Mouse (Mus musculus): ENCODE measurements at regions not wholly inside any gene's neighbourhood (a gene's known extent, or its start where the extent isn't known, plus 50 kb on each side); places are given as distances from the start of the nearest gene placed in this dataset.

DNA sequence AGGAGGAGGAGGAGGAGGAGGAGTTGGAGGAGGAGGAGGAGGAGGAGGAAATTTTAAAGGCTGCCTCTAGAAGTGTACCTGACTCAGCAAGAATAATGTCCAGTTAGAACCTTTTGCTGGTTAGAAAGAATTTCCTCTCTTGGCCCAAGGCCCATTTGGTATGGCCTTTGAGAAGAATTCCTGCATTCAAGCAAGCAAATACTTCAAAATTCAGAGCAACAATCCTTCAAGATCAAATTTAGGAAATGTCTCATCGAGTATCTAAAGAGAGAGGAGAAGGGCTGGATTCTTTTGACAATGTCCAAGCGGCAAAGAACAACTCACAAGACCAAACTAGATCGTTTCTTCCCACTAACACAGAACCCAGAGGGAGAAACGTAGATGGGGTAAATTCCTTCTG, 263.1 kb upstream of the Irx3 start:
- Histone ChIP-seq H3K79me2 (replicated peaks; ENCODE audit: control insufficient read depth, insufficient read depth, low read length) (no peaks in the 10 kb centered on the region), H3K27ac (no peak overlapping the region), H3K27me3 (ENCODE audit: control insufficient read depth, insufficient read depth, low read length) (no peaks in the 10 kb centered on the region), H3K36me3 (ENCODE audit: control insufficient read depth, insufficient read depth, low read length) (no peaks in the 10 kb centered on the region), H3K4me1 (ENCODE audit: control insufficient read depth, insufficient read depth, low read length) (no peaks in the 10 kb centered on the region), H3K9ac (ENCODE audit: low read depth, low read length) (no peak overlapping the region), H3K4me3 (no peak overlapping the region)
- intact Hi-C loops (cut with DNase I), result no loop called here
- 33% methylated on average over 4 of the region's 4 CpGs for WGBS
- TF ChIP-seq EP300 (IDR thresholded peaks at IDR 0.05; ENCODE audit: insufficient read depth, low read depth, low read length) (no peak), POLR2A (IDR thresholded peaks at IDR 0.05; ENCODE audit: insufficient read depth, low read depth, low read length) (no peak), CTCF (IDR thresholded peaks at IDR 0.05) (no peak)
- no peak for DNase-seq

DNA sequence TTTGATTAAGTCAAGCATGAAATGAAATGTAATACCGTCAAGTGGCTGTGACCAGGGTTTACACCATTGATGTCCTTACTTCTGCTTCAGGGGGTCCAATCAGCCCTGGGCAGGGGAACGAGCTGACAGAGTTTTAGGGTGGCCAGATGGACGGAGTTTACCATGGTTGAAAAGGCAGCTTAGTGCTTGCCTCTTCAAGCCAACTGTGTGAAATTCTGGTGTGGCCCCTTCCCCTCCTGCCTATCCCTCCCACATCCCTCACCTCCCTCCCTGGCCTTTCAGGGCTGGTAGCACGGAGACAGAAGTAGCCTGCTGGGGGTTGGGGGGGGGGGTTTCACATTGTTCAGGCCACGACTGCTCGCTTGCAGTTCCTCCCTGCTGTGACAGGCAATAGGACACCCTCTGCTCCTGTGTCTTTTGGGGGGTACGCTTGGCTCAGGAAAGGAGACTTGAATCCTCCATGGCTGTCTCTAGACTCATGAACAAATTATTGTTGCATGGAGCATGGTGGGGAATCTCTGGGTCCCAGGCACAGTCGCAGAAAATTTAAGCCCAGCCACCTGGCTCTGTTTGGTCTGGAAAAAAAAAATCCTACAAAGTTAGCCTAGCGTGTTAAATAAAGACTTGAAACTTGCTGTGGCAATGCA, 262.4 kb upstream of the Irx3 start:
- no peaks in the 10 kb centered on the region for H3K4me1 ChIP-seq (ENCODE audit: control insufficient read depth, insufficient read depth, low read length)
- no peak overlapping the region for H3K4me3 ChIP-seq
- no peaks in the 10 kb centered on the region for H3K79me2 ChIP-seq (replicated peaks; ENCODE audit: control insufficient read depth, insufficient read depth, low read length)
- H3K9ac ChIP-seq (ENCODE audit: low read depth, low read length), result no peak overlapping the region
- no peak for DNase-seq
- no peaks in the 10 kb centered on the region for H3K36me3 ChIP-seq (ENCODE audit: control insufficient read depth, insufficient read depth, low read length)
- no peak overlapping the region for H3K27ac ChIP-seq
- H3K27me3 ChIP-seq (ENCODE audit: control insufficient read depth, insufficient read depth, low read length), result no peaks in the 10 kb centered on the region
- TF ChIP-seq POLR2A (IDR thresholded peaks at IDR 0.05; ENCODE audit: insufficient read depth, low read depth, low read length) (no peak), EP300 (IDR thresholded peaks at IDR 0.05; ENCODE audit: insufficient read depth, low read depth, low read length) (no peak)
- intact Hi-C loops (cut with DNase I), result no loop called here
- 57% methylated on average over 9 of the region's 9 CpGs for WGBS

DNA sequence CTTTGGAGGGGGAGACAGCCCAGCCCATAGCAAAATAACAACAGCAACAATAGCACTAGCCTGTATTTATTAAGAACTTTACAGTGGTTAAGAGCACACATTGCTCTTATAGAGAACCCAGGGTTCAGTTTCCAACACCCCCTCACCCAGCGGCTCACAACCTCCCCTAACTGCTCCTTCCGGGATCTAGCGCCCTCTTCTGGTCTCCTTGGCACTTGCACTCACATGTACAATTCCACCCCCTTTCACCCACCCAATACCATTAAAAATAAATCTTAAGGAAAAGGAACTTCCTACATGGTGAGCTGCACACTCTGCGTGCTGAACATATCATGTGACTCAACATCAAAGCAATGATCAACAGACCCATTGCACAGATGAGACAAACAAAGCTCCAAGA, 261.5 kb upstream of the Irx3 start:
- TF ChIP-seq POLR2A (IDR thresholded peaks at IDR 0.05; ENCODE audit: insufficient read depth, low read depth, low read length) (no peak), CTCF (IDR thresholded peaks at IDR 0.05) (peak; percentile 53), EP300 (IDR thresholded peaks at IDR 0.05; ENCODE audit: insufficient read depth, low read depth, low read length) (no peak)
- intact Hi-C loops (cut with DNase I), result no loop called here
- H3K27me3 ChIP-seq (ENCODE audit: control insufficient read depth, insufficient read depth, low read length), result no peaks in the 10 kb centered on the region

DNA sequence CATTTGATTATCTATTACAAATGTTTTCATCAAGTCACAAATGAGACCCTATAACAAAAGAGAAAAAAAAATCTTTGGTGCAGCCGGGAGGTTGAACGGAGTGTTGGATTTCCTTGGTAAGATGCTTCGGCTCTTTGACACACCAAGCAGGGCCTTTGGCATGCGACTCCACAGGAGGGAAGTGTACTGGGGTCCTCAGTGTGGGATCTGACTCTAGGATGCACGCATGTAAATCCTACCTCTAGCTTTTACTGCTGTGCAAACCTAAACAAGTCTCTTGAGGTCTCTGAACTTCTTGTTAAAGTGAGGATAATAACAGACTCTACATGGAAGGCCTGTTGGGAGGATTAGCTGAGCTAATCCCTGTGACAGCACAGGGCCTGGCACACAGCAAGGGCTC, 257.6 kb upstream of the Irx3 start:
- Histone ChIP-seq H3K4me3 (no peak overlapping the region), H3K36me3 (ENCODE audit: control insufficient read depth, insufficient read depth, low read length) (no peaks in the 10 kb centered on the region), H3K27me3 (ENCODE audit: control insufficient read depth, insufficient read depth, low read length) (no peaks in the 10 kb centered on the region), H3K9ac (ENCODE audit: low read depth, low read length) (no peak overlapping the region), H3K4me1 (ENCODE audit: control insufficient read depth, insufficient read depth, low read length) (no peaks in the 10 kb centered on the region), H3K79me2 (replicated peaks; ENCODE audit: control insufficient read depth, insufficient read depth, low read length) (no peaks in the 10 kb centered on the region), H3K27ac (no peak overlapping the region)
- intact Hi-C loops (cut with DNase I), result no loop called here
- DNase-seq, result no peak
- no peak for TF ChIP-seq POLR2A (IDR thresholded peaks at IDR 0.05; ENCODE audit: insufficient read depth, low read depth, low read length)
- no peak for TF ChIP-seq EP300 (IDR thresholded peaks at IDR 0.05; ENCODE audit: insufficient read depth, low read depth, low read length)
- no peak for TF ChIP-seq CTCF (IDR thresholded peaks at IDR 0.05)
- 85% methylated on average over 5 of the region's 5 CpGs for WGBS

More for the DNA sequence above, 261.5 kb upstream of the Irx3 start:
- no peaks in the 10 kb centered on the region for H3K36me3 ChIP-seq (ENCODE audit: control insufficient read depth, insufficient read depth, low read length)
- H3K79me2 ChIP-seq (replicated peaks; ENCODE audit: control insufficient read depth, insufficient read depth, low read length), result no peaks in the 10 kb centered on the region
- 70% methylated on average over 4 of the region's 4 CpGs for WGBS
- H3K4me1 ChIP-seq (ENCODE audit: control insufficient read depth, insufficient read depth, low read length), result no peaks in the 10 kb centered on the region
- no peak overlapping the region for H3K27ac ChIP-seq
- H3K9ac ChIP-seq (ENCODE audit: low read depth, low read length), result no peak overlapping the region
- no peak overlapping the region for H3K4me3 ChIP-seq
- no peak for DNase-seq

DNA sequence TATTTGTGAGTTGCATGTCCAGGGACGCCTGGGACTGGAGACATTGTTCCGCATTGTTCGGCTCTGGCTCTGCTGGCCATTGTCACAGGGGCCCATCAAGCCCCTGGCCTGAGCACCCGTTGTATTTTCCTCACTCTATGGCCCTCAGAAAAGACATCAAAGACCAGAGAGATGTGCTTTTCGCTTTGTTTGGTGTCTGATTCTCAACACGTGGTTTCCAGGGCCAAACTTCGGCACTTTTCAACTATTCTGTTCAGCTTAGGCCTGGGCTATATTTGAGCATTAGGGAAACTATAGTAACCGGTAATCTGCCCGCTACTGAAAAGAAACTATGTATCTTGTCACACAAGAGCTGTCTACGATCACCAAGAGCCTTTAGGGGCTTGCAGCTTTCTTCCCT, 257.1 kb upstream of the Irx3 start:
- H3K4me1 ChIP-seq (ENCODE audit: control insufficient read depth, insufficient read depth, low read length), result no peaks in the 10 kb centered on the region
- no peaks in the 10 kb centered on the region for H3K27me3 ChIP-seq (ENCODE audit: control insufficient read depth, insufficient read depth, low read length)
- H3K27ac ChIP-seq, result no peak overlapping the region
- H3K79me2 ChIP-seq (replicated peaks; ENCODE audit: control insufficient read depth, insufficient read depth, low read length), result no peaks in the 10 kb centered on the region
- intact Hi-C loops (cut with DNase I), result no loop called here
- H3K4me3 ChIP-seq, result no peak overlapping the region
- DNase-seq, result no peak
- H3K9ac ChIP-seq (ENCODE audit: low read depth, low read length), result no peak overlapping the region
- TF ChIP-seq CTCF (IDR thresholded peaks at IDR 0.05) (no peak), POLR2A (IDR thresholded peaks at IDR 0.05; ENCODE audit: insufficient read depth, low read depth, low read length) (no peak), EP300 (IDR thresholded peaks at IDR 0.05; ENCODE audit: insufficient read depth, low read depth, low read length) (no peak)
- H3K36me3 ChIP-seq (ENCODE audit: control insufficient read depth, insufficient read depth, low read length), result no peaks in the 10 kb centered on the region
- WGBS, result 87% methylated on average over 10 of the region's 10 CpGs

DNA sequence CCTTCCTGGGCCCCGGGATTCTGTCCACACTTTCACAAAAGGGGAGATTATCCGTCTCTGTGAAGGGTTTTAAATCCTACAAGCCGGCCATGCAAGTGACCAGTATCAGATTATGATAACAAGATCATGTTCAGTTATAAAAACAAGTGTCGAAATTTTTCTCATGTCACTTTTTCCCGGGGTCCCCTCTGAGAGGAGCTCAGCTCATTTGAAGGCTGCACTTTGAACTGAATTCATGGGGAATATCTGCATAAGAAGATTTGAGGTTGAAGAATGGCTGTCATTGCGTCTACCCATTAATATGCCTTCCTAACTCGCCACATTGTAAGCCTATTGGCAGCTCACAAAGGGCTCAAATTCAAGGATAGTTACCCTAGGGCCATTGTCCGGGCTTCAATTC, 256.0 kb upstream of the Irx3 start:
- TF ChIP-seq POLR2A (IDR thresholded peaks at IDR 0.05; ENCODE audit: insufficient read depth, low read depth, low read length) (no peak), CTCF (IDR thresholded peaks at IDR 0.05) (no peak), EP300 (IDR thresholded peaks at IDR 0.05; ENCODE audit: insufficient read depth, low read depth, low read length) (no peak)
- H3K4me3 ChIP-seq, result no peak overlapping the region
- H3K27ac ChIP-seq, result no peak overlapping the region
- intact Hi-C loops (cut with DNase I), result no loop called here
- H3K27me3 ChIP-seq (ENCODE audit: control insufficient read depth, insufficient read depth, low read length), result no peaks in the 10 kb centered on the region
- no peaks in the 10 kb centered on the region for H3K36me3 ChIP-seq (ENCODE audit: control insufficient read depth, insufficient read depth, low read length)
- no peak overlapping the region for H3K9ac ChIP-seq (ENCODE audit: low read depth, low read length)
- no peak for DNase-seq
- no peaks in the 10 kb centered on the region for H3K79me2 ChIP-seq (replicated peaks; ENCODE audit: control insufficient read depth, insufficient read depth, low read length)
- no peaks in the 10 kb centered on the region for H3K4me1 ChIP-seq (ENCODE audit: control insufficient read depth, insufficient read depth, low read length)
- WGBS, result 68% methylated on average over 8 of the region's 8 CpGs
